Mouse (Mus musculus): ENCODE measurements around the gene Enpp1. TPM values are rescaled to one million over a fixed set of nuclear protein-coding genes. Genes with fewer than 3 reads are reported as not detected.
A peak's percentile ranks its signal among the peaks of the same experiment; 100 is the strongest.

Enpp1 gene
- total RNA-seq, 2 experiments from 2014 or later, result 0.26 to 0.83 TPM

DNA sequence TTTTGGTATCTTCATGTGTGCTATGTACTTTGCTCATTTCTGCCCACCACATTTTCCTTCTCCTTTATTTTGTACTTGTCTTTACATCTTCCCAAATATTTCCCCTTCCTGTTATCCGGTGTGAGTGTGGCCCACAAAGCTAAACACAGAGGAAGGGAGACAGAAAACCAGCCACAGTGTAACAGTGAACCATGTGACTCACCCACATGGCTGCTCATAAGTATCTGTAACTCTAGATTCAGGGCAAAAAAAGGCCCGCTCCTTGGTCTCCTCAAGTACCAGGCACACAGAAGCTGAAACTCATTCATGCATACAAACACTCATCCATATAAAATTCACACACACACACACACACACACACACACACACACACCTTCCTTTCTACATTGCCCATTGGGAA is 108.9 kb downstream of the Enpp1 start:
- no peak for ATAC-seq (ENCODE audit: poor library complexity, severe bottlenecking)

- no peak for ATAC-seq (ENCODE audit: poor library complexity, severe bottlenecking)
Measured at GRCm38 (mm10) chr10:24599802-24600201, 112.2 kb downstream of the Enpp1 start.

DNA sequence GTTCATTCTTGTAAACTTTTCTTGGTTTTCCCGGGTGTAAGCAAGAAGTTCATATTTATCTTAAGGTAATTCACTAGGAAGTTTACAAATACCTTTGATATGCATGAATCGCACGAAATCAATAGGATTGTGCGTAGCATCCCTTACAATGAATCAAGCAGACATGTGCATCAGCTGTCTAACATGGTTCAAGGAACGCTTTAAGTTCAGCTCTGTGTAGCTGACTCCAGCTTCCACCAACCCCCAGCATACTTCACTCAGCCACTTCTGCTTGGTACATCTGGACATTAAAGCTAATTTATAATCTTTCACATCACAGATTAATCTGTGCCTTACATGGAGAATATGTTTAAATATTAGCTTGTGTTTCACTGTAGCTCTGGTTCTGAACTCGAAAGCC is 113.3 kb downstream of the Enpp1 start:
- no peak for ATAC-seq (ENCODE audit: poor library complexity, severe bottlenecking)

GRCm38 (mm10) chr10:24597789-24598188 is 114.2 kb downstream of the Enpp1 start:
- ATAC-seq (ENCODE audit: poor library complexity, severe bottlenecking), result no peak

DNA sequence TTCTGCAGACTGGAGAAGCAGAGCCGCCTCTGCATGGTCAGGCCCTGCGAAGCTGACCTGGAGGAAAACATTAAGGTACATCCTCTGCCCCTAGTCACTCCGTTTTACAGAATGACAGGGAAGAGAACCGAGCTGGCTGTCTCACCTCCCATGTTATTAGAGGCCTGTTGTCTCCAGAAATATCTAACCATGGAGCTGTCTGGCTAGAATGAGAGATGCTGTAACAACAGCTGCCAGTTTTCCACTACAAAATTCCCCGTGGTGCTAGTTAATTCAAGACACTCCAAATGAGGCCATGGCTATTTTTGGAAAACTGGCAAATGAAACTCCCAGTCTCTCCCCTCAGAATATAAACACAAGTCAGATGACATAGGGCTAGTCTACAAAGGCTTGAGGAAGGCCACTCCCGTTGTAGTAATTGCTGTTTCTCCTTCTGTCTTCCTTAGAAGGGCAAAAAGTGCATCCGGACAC is 115.1 kb downstream of the Enpp1 start:
- ATAC-seq (ENCODE audit: poor library complexity, severe bottlenecking), result no peak

GRCm38 (mm10) chr10:24596003-24596868 is 115.7 kb downstream of the Enpp1 start:
- no peak for ATAC-seq (ENCODE audit: poor library complexity, severe bottlenecking)

DNA sequence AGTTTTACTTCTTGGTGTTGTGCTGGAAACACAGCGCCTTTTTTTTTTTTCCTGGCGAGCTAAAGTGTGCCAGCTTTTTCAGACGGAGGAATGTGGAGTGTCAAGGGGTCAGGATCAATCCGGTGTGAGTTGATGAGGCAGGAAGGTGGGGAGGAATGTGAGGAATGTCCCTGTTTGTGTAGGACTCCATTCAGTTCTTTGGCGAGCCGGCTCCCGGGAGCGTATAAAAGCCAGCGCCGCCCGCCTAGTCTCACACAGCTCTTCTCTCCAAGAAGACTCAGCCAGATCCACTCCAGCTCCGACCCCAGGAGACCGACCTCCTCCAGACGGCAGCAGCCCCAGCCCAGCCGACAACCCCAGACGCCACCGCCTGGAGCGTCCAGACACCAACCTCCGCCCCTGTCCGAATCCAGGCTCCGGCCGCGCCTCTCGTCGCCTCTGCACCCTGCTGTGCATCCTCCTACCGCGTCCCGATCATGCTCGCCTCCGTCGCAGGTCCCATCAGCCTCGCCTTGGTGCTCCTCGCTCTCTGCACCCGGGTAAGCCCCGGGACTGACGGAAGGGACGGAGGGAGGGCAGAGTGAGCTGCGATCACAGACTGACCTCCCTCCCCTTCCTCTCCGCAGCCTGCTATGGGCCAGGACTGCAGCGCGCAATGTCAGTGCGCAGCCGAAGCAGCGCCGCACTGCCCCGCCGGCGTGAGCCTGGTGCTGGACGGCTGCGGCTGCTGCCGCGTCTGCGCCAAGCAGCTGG is 116.5 kb downstream of the Enpp1 start, which contains the start of gene Ccn2:
TSS of gene Ccn2 (plus strand) at position 193 of the 753 bp plus-strand sequence.
- peak; percentile 45 for ATAC-seq (ENCODE audit: poor library complexity, severe bottlenecking)

DNA sequence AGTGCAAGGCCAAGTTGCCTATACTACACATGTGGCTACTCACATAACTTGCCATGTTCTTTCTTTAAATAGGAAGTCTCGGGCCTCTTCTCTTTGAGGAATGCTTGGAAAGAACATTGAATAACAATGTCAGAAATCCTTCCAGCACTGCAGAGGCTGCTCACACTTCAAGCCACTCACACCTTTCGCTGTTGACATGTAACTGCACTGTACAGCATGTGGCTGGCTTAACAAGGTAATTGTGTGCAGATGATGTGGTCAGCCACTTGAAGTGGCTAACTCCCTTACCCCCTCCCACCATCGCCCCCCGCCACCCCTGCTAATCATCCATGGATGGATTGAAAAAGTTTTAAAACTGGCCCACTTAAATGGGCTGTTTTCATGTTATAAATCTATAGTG is 118.4 kb downstream of the Enpp1 start:
- ATAC-seq (ENCODE audit: poor library complexity, severe bottlenecking), result no peak

DNA sequence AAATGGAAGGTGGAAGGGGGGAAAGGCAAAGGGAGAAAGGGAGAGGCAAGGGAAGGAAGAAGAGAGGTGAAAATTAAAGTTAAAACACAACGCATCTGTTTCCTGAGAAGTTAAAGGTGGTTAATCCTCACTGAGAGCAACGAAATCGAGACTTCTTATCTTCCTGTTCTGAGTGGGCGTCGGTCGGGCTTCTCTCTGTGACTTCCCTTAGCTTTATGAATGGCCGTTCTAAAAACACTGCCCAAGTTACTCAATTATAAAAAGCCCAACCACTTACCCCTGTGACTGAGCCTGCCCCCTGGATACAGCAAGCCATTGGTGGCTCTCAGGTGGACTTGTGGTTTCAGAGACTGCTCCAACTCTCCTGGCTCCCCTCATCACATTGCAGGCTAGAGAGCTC is 119.0 kb downstream of the Enpp1 start:
- peak; percentile 22; the same call in 1 of the 2 replicates for ATAC-seq (ENCODE audit: poor library complexity, severe bottlenecking)

DNA sequence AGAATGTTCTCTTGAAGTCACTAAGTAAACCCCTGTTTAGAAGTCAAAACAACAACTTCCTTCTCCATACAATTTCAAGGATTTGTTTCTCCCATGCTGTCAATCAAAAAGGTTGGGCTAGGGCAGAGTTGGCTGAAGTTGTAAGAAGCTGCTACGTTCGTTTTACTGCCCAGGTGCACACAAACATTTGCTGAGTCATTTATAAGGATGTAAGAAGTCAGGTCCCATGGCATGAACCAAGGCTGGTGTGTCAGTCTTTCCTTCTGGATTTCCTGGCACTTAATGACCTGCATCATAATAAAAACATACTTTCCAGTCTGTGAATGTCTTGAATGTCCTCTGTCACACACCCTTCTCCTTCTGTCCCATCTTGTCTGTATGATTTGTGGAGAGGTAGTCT is 119.6 kb downstream of the Enpp1 start:
- ATAC-seq (ENCODE audit: poor library complexity, severe bottlenecking), result no peak

DNA sequence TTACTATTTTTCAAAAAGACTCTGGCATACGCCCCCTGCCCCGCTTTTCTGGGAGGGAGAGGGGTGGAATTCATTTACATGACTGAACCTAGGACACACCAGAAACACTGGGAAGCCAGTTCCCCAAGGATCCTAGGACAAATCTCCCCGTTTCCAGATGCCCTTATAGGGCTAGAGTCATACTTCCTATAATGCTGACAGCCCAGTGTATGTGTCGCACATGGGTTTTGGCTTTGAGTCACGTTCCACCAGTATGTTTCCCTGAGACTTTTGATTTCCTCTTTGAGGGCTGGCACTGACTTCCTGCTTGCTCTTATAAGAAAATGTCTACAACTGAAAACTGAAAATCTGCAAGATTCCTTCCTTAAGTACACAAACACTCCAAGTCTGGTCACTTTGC is 120.2 kb downstream of the Enpp1 start:
- ATAC-seq (ENCODE audit: poor library complexity, severe bottlenecking), result peak; percentile 62

DNA sequence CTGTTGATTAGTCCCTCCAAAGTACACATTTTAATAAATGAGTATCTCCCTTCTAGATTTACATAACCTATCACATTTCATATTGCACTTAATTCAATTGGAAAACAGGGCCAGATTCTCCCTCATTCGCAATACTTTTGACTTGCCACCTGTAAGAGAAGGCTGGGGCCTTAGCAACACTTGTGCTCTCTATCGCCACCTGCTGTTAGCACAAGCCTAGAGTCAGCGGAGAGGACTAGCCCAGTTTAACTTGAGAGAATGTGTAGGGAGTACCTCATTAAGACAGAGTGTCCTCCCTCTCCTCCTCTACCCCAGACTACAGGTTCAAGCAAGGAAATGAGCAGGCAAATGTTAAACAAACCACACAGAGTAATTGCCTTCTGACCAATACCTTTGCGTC is 120.8 kb downstream of the Enpp1 start:
- peak; percentile 62 for ATAC-seq (ENCODE audit: poor library complexity, severe bottlenecking)

DNA sequence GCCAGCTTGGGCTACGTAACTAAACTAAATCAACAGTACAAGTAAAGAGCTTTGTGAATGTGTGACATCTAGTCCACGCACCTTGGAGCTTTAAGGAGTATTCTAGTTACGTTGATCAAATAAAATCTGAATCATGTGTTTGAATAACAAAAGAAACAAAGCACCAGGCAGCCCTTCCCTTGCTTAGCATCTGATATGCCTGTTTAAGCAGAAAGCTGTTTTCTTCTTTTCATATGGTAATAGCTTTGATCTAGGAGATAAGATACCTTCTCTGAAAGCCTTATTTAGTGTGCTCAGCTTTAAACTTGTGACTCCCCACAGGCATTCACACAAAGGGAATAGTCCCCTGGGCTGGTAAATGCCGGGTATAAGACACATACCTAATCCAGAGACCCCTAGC is 121.4 kb downstream of the Enpp1 start:
- ATAC-seq (ENCODE audit: poor library complexity, severe bottlenecking), result no peak

DNA sequence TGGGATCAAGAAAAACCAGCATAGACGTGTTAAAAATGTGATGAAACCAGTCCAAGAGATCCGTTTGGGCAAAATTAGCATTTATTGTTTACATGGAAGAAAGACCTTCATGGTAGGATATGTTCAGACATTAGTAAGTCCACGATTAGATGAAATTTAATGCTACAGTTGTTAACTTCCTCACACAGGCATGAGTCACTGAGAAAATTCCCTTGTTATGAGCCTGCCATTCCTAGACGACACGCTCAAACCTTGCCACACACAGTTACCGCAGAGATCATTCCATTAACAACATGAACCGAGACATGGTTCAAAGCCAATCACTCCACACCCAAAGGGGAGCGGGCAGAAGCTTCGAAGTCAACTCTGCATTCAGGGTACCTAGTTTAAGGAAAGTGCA is 122.7 kb downstream of the Enpp1 start:
- ATAC-seq (ENCODE audit: poor library complexity, severe bottlenecking), result no peak

GRCm38 (mm10) chr10:24588824-24589223 is 123.1 kb downstream of the Enpp1 start:
- ATAC-seq (ENCODE audit: poor library complexity, severe bottlenecking), result no peak

Other genes starting within 250 kb of the Enpp1 start
- gene Ccn2, start 116.7 kb downstream of the Enpp1 start, total RNA-seq (2015), result 0.36 TPM in 1 of 2 replicates, not detected in the other
- gene Ccn2, start 116.7 kb downstream of the Enpp1 start, total RNA-seq (2017), result 0.12 TPM in 1 of 2 replicates, not detected in the other
- 0.14 TPM in 1 of 2 replicates, not detected in the other for gene Enpp3, start 130.7 kb upstream of the Enpp1 start, total RNA-seq (2015)
- gene Enpp3, start 130.7 kb upstream of the Enpp1 start, total RNA-seq (2017), result 0.20 TPM in 1 of 2 replicates, not detected in the other
- gene Med23, start 157.8 kb upstream of the Enpp1 start, total RNA-seq (2015), result 11.6 and 12.1 TPM in 2 replicates
- 24.2 and 24.8 TPM in 2 replicates for gene Med23, start 157.8 kb upstream of the Enpp1 start, total RNA-seq (2017)
- gene Arg1, start 215.3 kb upstream of the Enpp1 start, total RNA-seq (2015), result 0.09 and 0.39 TPM in 2 replicates
- gene Arg1, start 215.3 kb upstream of the Enpp1 start, total RNA-seq (2017), result 1.1 TPM in 1 of 2 replicates, not detected in the other